Mouse (Mus musculus) midbrain, postnatal 0 days (tissue): Measurements from ENCODE around the gene Prrt4. TPM values are rescaled to one million over a fixed set of nuclear protein-coding genes. Genes with fewer than 3 reads are reported as not detected.
A peak's percentile ranks its signal among the peaks of the same experiment; 100 is the strongest.

Experiments
- ATAC-seq: fragments of 200-750 bp; cut with Nextera tagmentation; 2 replicates; pipeline ENCODE4 v1.8.0; 2017; ENCODE audit warnings: moderate number of reproducible peaks, mild to moderate bottlenecking, moderate TSS enrichment, moderate library complexity; ENCODE audit not compliant: low FRiP score
- DNase-seq: peaks from one replicate; pipeline ENCODE4 v3.0.0-alpha.2; 2015; ENCODE audit warnings: low spot score
- H3K27ac ChIP-seq: fragments of 300-500 bp; sonication (generic); 2 replicates; pipeline ENCODE4 v1.5.1; 2014; ENCODE audit warnings: low read depth, mild to moderate bottlenecking, low read length, mixed read lengths
- H3K27me3 ChIP-seq: fragments of 300-500 bp; sonication (generic); 2 replicates; pipeline ENCODE4 v1.6.1; 2014; ENCODE audit warnings: low read length, control low read depth, mixed read lengths; ENCODE audit not compliant: insufficient read depth
- H3K36me3 ChIP-seq: fragments of 300-500 bp; sonication (generic); 2 replicates; pipeline ENCODE4 v1.6.1; 2014; ENCODE audit warnings: low read length, control low read depth, mixed read lengths; ENCODE audit not compliant: insufficient read depth
- H3K4me1 ChIP-seq: fragments of 300-500 bp; sonication (generic); 2 replicates; pipeline ENCODE4 v1.6.1; 2014; ENCODE audit warnings: mild to moderate bottlenecking, control low read depth, antibody characterized with exemption, low read length, mixed read lengths; ENCODE audit not compliant: insufficient read depth
- H3K4me2 ChIP-seq: fragments of 300-500 bp; sonication (generic); 2 replicates; pipeline ENCODE4 v1.6.1; 2014; ENCODE audit warnings: low read depth, mild to moderate bottlenecking, low read length, mixed read lengths; ENCODE audit not compliant: poor library complexity, severe bottlenecking
- H3K4me3 ChIP-seq: fragments of 300-500 bp; sonication (generic); 2 replicates; pipeline ENCODE4 v1.5.1; 2014; ENCODE audit warnings: low read depth, mild to moderate bottlenecking, low read length, moderate library complexity
- H3K9ac ChIP-seq: fragments of 300-500 bp; sonication (generic); replicated peaks from 2 replicates; pipeline ENCODE4 v1.6.1; 2014; ENCODE audit warnings: mild to moderate bottlenecking, low read length, moderate library complexity, mixed read lengths; ENCODE audit not compliant: poor library complexity, severe bottlenecking
- H3K9me3 ChIP-seq: fragments of 300-500 bp; sonication (generic); 2 replicates; pipeline ENCODE4 v1.6.1; 2016; ENCODE audit warnings: low read length, control low read depth
- CTCF ChIP-seq: IDR thresholded peaks from 2 replicates; pipeline ENCODE4 v1.5.1; 2016; ENCODE audit warnings: antibody characterized with exemption, mild to moderate bottlenecking
- WGBS: fragments of 180-500 bp; shearing (Covaris S2); extraction: QIAGEN DNeasy Blood & Tissue Kit; methylation state at CpG from one replicate; pipeline ENCODE4 v1.1.7; 2014; 5-methylcytosine and 5-hydroxymethylcytosine counted together
- polyA plus RNA-seq: library from polyadenylated mRNA; unstranded; fragments of >200 nt; fragmentation: Nextera tagmentation; extraction: Ambion mirVana; gene quantifications from 2 replicates; pipeline ENCODE4 v1.2.1, GENCODE M21; 2015
- total RNA-seq: library from RNA; depleted of rRNA; stranded (reverse); fragments of >200 nt; gene quantifications from 2 replicates; pipeline ENCODE4 v1.2.3, GENCODE M21; 2014

The Prrt4 gene
- total and polyA plus RNA-seq, 2 experiments from 2014 or later: 15.4 to 40.2 TPM

- Histone ChIP-seq H3K27me3 (no peaks in the 10 kb centered on the region), H3K36me3 (peaks cover 49% of the 10 kb centered on the region), H3K4me1 (0 out of 2 replicates have a peak, but pooled peaks cover 7% of the 10 kb centered on the region), H3K9ac (no peak overlapping the region), H3K4me3 (no peak overlapping the region), H3K4me2 (no peak overlapping the region), H3K9me3 (no peaks in the 10 kb centered on the region), H3K27ac (no peak overlapping the region)
- DNase-seq (no peak), ATAC-seq (no peak)
- 89% methylated on average over 8 of the region's 8 CpGs for WGBS
- no peak for TF ChIP-seq CTCF
Observed at GRCm38 (mm10) chr6:29201988-29202387, 22.6 kb upstream of the Prrt4 start.

GRCm38 (mm10) chr6:29201341-29201740 is 22.0 kb upstream of the Prrt4 start:
- TF ChIP-seq CTCF: no peak
- Histone ChIP-seq H3K9ac (no peak overlapping the region), H3K27me3 (no peaks in the 10 kb centered on the region), H3K4me2 (no peak overlapping the region), H3K4me1 (0 out of 2 replicates have a peak, but pooled peaks cover 7% of the 10 kb centered on the region), H3K4me3 (no peak overlapping the region), H3K27ac (no peak overlapping the region), H3K9me3 (no peaks in the 10 kb centered on the region), H3K36me3 (peaks cover 46% of the 10 kb centered on the region)
- 92% methylated on average over 5 of the region's 5 CpGs for WGBS
- no peak for ATAC-seq
- DNase-seq: no peak

GRCm38 (mm10) chr6:29200496-29200895 is 21.1 kb upstream of the Prrt4 start:
- 56% methylated on average over 3 of the region's 3 CpGs for WGBS
- no peak for DNase-seq
- TF ChIP-seq CTCF: no peak

GRCm38 (mm10) chr6:29199223-29199855 is 20.0 kb upstream of the Prrt4 start:
- peak overlapping the region; percentile 55 for H3K4me2 ChIP-seq
- H3K4me3 ChIP-seq: peak overlapping the region; percentile 30; the same call in 1 of the 2 replicates
- H3K27me3 ChIP-seq: no peaks in the 10 kb centered on the region
- DNase-seq (no peak), ATAC-seq (no peak)
- TF ChIP-seq CTCF: no peak
- 44% methylated on average over 8 of the region's 8 CpGs for WGBS
- no peaks in the 10 kb centered on the region for H3K9me3 ChIP-seq
- 0 out of 2 replicates have a peak overlapping the region, but pooled peaks have one; percentile 18 for H3K27ac ChIP-seq
- peaks cover 33% of the 10 kb centered on the region for H3K36me3 ChIP-seq
- H3K9ac ChIP-seq: no peak overlapping the region
- 0 out of 2 replicates have a peak, but pooled peaks cover 7% of the 10 kb centered on the region for H3K4me1 ChIP-seq

More at GRCm38 (mm10) chr6:29200496-29200895, 21.1 kb upstream of the Prrt4 start:
- H3K4me2 ChIP-seq: no peak overlapping the region
- H3K9ac ChIP-seq: no peak overlapping the region
- H3K4me1 ChIP-seq: 0 out of 2 replicates have a peak, but pooled peaks cover 7% of the 10 kb centered on the region
- no peaks in the 10 kb centered on the region for H3K9me3 ChIP-seq
- H3K27ac ChIP-seq: no peak overlapping the region
- H3K27me3 ChIP-seq: no peaks in the 10 kb centered on the region
- H3K4me3 ChIP-seq: no peak overlapping the region
- no peak for ATAC-seq
- peaks cover 40% of the 10 kb centered on the region for H3K36me3 ChIP-seq

DNA sequence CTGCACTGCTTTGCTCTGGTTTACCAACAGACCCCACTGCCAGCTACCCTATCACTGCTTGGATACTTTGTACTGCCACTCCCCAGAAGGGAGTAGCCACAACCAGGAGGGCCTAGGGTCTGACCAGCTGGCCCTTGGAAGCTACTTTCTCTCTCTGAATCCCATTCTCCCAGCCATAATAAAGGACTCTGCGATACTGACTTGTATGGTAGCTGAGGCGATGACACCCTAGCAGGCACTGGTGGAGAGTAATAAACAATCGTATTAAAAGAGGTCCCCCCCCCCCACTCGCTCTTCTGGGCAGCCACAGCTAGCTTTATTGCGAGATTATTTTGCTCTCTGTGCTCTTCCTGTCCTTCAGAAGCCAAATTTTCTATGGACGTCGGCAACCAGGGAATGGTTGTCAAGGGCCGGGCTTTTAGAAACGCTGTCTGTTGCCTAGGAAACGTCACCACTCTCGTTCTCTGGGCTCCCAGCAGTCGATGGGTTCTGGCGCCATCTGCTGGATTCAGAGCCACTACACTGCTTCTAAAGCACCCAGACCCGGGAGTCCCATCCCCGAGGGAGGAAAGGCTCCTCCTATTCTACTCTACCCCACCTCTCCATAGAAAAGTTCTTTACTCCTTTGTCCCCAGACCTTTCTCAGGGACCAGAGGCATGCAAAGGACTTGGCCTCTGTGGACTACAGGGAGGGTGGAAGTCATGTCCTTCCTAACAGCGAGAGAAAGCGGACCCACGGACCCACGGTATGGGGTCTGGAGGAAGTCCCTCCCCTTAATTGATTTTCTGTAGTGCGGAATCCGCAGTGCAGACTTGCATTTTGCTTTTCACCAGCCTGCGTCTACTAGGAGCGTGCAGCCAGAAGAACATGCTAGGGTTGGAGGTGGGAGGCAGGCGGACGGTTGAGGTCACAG is 19.2 kb upstream of the Prrt4 start:
- 5% methylated on average over 25 of the region's 25 CpGs for WGBS
- peak; percentile 95 for TF ChIP-seq CTCF

More for the DNA sequence above, 19.2 kb upstream of the Prrt4 start:
- Histone ChIP-seq H3K9me3 (no peaks in the 10 kb centered on the region), H3K9ac (peak overlapping the region; percentile 39; the same call in 1 of the 2 replicates), H3K4me2 (peak overlapping the region; percentile 55), H3K36me3 (peaks cover 28% of the 10 kb centered on the region), H3K27ac (peak overlapping the region; percentile 40), H3K27me3 (no peaks in the 10 kb centered on the region), H3K4me1 (0 out of 2 replicates have a peak, but pooled peaks cover 7% of the 10 kb centered on the region), H3K4me3 (peak overlapping the region; percentile 30; the same call in 1 of the 2 replicates)
- DNase-seq: peak; percentile 98
- ATAC-seq: peak; percentile 82
